Comparison of ENCODE assay signal across 8 mouse cellular contexts in the genomic region with DNA sequence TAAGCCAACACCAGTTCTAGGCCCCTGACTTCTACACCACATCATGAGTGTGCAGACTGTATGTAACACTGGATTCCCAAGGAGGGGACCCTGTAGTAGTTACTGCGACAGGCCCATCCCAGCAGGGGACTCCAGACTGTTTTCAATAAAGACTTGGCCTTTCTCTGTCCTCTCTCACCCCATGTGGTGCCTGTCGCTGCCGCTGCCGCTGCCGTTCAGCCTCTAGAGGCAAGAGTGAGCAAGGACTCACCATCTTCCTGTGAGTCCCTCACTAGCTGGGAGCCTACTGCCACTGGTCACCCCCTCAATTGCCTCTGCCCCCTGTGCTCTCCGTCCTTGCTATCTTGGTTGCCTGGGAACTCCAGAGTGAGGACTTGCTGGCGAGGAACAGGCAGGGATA. TPM values are rescaled to one million over a fixed set of nuclear protein-coding genes. Genes with fewer than 3 reads are reported as not detected.
DNase-seq lines count a peak whose midpoint lies in the region; ATAC-seq and TF ChIP-seq lines count a peak whose summit lies in the region.
"Had no signal": no experiment of that assay in that cellular context is flagged by ENCODE, and none has a peak within 500 bp of the region (broad histone marks: within the 10 kb centered on the region; RNA-seq: fewer than 3 reads in every experiment).

No protein-coding gene starts in this region.

- H3K9ac ChIP-seq in embryonic facial prominence, embryonic 14.5 days (ENCODE audit: low read depth, low read length): peak overlapping the region; percentile 40; the same call in 1 of the 2 replicates
- H3K9ac ChIP-seq in hindbrain, postnatal 0 days (replicated peaks; ENCODE audit: low read length): no peak overlapping the region
- H3K9ac ChIP-seq in neural tube, embryonic 15.5 days (replicated peaks): 0 out of 2 replicates have a peak overlapping the region, but pooled peaks have one; percentile 11

- H3K4me2 ChIP-seq in embryonic facial prominence, embryonic 14.5 days (ENCODE audit: low read depth, low read length): peak overlapping the region; percentile 60
- H3K4me2 ChIP-seq in hindbrain, postnatal 0 days (ENCODE audit: low read depth, low read length): peak overlapping the region; percentile 93
- peak overlapping the region; percentile 92 for H3K4me2 ChIP-seq in neural tube, embryonic 15.5 days

- no peak overlapping the region for H3K4me3 ChIP-seq in left cerebral cortex, adult 2 months
- peak overlapping the region; percentile 14 for H3K4me3 ChIP-seq in embryonic facial prominence, embryonic 14.5 days (ENCODE audit: low read depth, low read length)
- no peak overlapping the region for H3K4me3 ChIP-seq in hindbrain, postnatal 0 days (ENCODE audit: low read length)
- no peak overlapping the region for H3K4me3 ChIP-seq in neural tube, embryonic 15.5 days (replicated peaks)

- 21% methylated on average over 7 of the region's 7 CpGs for WGBS in embryonic facial prominence, embryonic 14.5 days
- WGBS in hindbrain, postnatal 0 days: 11% methylated on average over 7 of the region's 7 CpGs
- WGBS in neural tube, embryonic 15.5 days: 8% methylated on average over 7 of the region's 7 CpGs

- TF ChIP-seq CTCF in left cerebral cortex, adult 2 months (IDR thresholded peaks at IDR 0.05): peak; percentile 40
- peak; percentile 65 for TF ChIP-seq CTCF in hindbrain, postnatal 0 days (IDR thresholded peaks at IDR 0.05; ENCODE audit: low read depth)

- no peaks in the 10 kb centered on the region for H3K9me3 ChIP-seq in embryonic facial prominence, embryonic 14.5 days (ENCODE audit: control insufficient read depth, low read length)
- no peaks in the 10 kb centered on the region for H3K9me3 ChIP-seq in hindbrain, postnatal 0 days (ENCODE audit: low read length)
- H3K9me3 ChIP-seq in neural tube, embryonic 15.5 days (replicated peaks): no peaks in the 10 kb centered on the region

- H3K4me1 ChIP-seq in embryonic facial prominence, embryonic 14.5 days (ENCODE audit: control insufficient read depth, insufficient read depth, low read length): peaks cover 61% of the 10 kb centered on the region
- H3K4me1 ChIP-seq in hindbrain, postnatal 0 days (ENCODE audit: insufficient read depth, low read length): peaks cover 48% of the 10 kb centered on the region
- H3K4me1 ChIP-seq in neural tube, embryonic 15.5 days: peaks cover 86% of the 10 kb centered on the region

- no peak for DNase-seq in left cerebral cortex, adult 2 months (ENCODE audit: extremely low spot score in 1 of 2, low spot score in 2 of 2)
- DNase-seq in left cerebral cortex, adult 11 months (ENCODE audit: low spot score): no peak
- no peak for DNase-seq in embryonic facial prominence, embryonic 14.5 days (ENCODE audit: low spot score)
- peak; percentile 64 for DNase-seq in hindbrain, postnatal 0 days (ENCODE audit: low spot score)
- no peak for DNase-seq in kidney, postnatal 25 days
- DNase-seq in thymus, postnatal 36 days: no peak
- DNase-seq: right cerebral cortex, postnatal 14 days had no signal

- H3K27me3 ChIP-seq in embryonic facial prominence, embryonic 14.5 days (replicated peaks; ENCODE audit: control insufficient read depth, insufficient read depth, low read length): no peaks in the 10 kb centered on the region
- no peaks in the 10 kb centered on the region for H3K27me3 ChIP-seq in hindbrain, postnatal 0 days (ENCODE audit: insufficient read depth, low read length)
- no peaks in the 10 kb centered on the region for H3K27me3 ChIP-seq in neural tube, embryonic 15.5 days (replicated peaks)

- ATAC-seq in embryonic facial prominence, embryonic 14.5 days (ENCODE audit: low read depth): no peak
- ATAC-seq in hindbrain, postnatal 0 days: no peak
- no peak for ATAC-seq in neural tube, embryonic 15.5 days (ENCODE audit: low FRiP score)

- intact Hi-C loops in left cerebral cortex, adult 2 months (cut with DNase I): no loop called here

- H3K27ac ChIP-seq in left cerebral cortex, adult 2 months: no peak overlapping the region
- no peak overlapping the region for H3K27ac ChIP-seq in embryonic facial prominence, embryonic 14.5 days (replicated peaks; ENCODE audit: low read depth, low read length)
- no peak overlapping the region for H3K27ac ChIP-seq in hindbrain, postnatal 0 days
- no peak overlapping the region; the same call in 1 of the 2 replicates for H3K27ac ChIP-seq in neural tube, embryonic 15.5 days (replicated peaks)

- peaks cover 39% of the 10 kb centered on the region for H3K36me3 ChIP-seq in embryonic facial prominence, embryonic 14.5 days (ENCODE audit: control insufficient read depth, insufficient read depth, low read length)
- peaks cover 15% of the 10 kb centered on the region; the same call in 1 of the 2 replicates for H3K36me3 ChIP-seq in hindbrain, postnatal 0 days (ENCODE audit: insufficient read depth, low read length)
- peaks cover 18% of the 10 kb centered on the region for H3K36me3 ChIP-seq in neural tube, embryonic 15.5 days

RNA-seq across cellular contexts. Expression of gene Axin2, which starts 8.6 kb away (rescaled TPM):
- total RNA-seq in left cerebral cortex, adult 2 months (2021): 10 to 100 TPM; 34.0 to 38.7 TPM
- 11.4 and 11.8 TPM in 2 replicates for polyA plus RNA-seq in embryonic facial prominence, embryonic 14.5 days (2014; fragmentation: Nextera tagmentation; extraction: Ambion mirVana)
- 31.8 and 38.0 TPM in 2 replicates for total RNA-seq in hindbrain, postnatal 0 days (2014; rRNA removed)
- polyA plus RNA-seq in hindbrain, postnatal 0 days (2015; fragmentation: Nextera tagmentation; extraction: Ambion mirVana): 5.9 and 6.0 TPM in 2 replicates
- 6.1 and 6.3 TPM in 2 replicates for polyA plus RNA-seq in neural tube, embryonic 15.5 days (2015; fragmentation: Nextera tagmentation; extraction: Ambion mirVana)
